Mouse (Mus musculus) hindbrain, postnatal 0 days (tissue): ENCODE measurements around the gene Ccr8. TPM values are rescaled to one million over a fixed set of nuclear protein-coding genes. Genes with fewer than 3 reads are reported as not detected.

Experiments
- ATAC-seq: fragments of 200-750 bp; cut with Nextera tagmentation; 2 replicates; pipeline ENCODE4 v1.8.0; 2017; ENCODE audit warnings: mild to moderate bottlenecking, moderate TSS enrichment, moderate library complexity
- DNase-seq: peaks from one replicate; pipeline ENCODE4 v3.0.0-alpha.2; 2015; ENCODE audit warnings: low spot score
- H3K27ac ChIP-seq: fragments of 300-500 bp; sonication (generic); 2 replicates; pipeline ENCODE4 v1.5.1; 2014; ENCODE audit warnings: mild to moderate bottlenecking
- H3K27me3 ChIP-seq: fragments of 300-500 bp; sonication (generic); 2 replicates; pipeline ENCODE4 v1.6.1; 2014; ENCODE audit warnings: low read length, mixed read lengths; ENCODE audit not compliant: insufficient read depth
- H3K36me3 ChIP-seq: fragments of 300-500 bp; sonication (generic); 2 replicates; pipeline ENCODE4 v1.6.1; 2014; ENCODE audit warnings: low read length, mixed read lengths; ENCODE audit not compliant: insufficient read depth
- H3K4me1 ChIP-seq: fragments of 300-500 bp; sonication (generic); 2 replicates; pipeline ENCODE4 v1.6.1; 2014; ENCODE audit warnings: antibody characterized with exemption, low read length, mixed read lengths; ENCODE audit not compliant: insufficient read depth
- H3K4me2 ChIP-seq: fragments of 300-500 bp; sonication (generic); 2 replicates; pipeline ENCODE4 v1.6.1; 2014; ENCODE audit warnings: low read depth, mild to moderate bottlenecking, low read length, moderate library complexity, mixed read lengths
- H3K4me3 ChIP-seq: fragments of 300-500 bp; sonication (generic); 2 replicates; pipeline ENCODE4 v1.5.1; 2014; ENCODE audit warnings: low read length
- H3K9ac ChIP-seq: fragments of 300-500 bp; sonication (generic); replicated peaks from 2 replicates; pipeline ENCODE4 v1.6.1; 2014; ENCODE audit warnings: mild to moderate bottlenecking, low read length, moderate library complexity, mixed read lengths
- H3K9me3 ChIP-seq: fragments of 300-500 bp; sonication (generic); 2 replicates; pipeline ENCODE4 v1.6.1; 2016; ENCODE audit warnings: low read length, mixed read lengths
- CTCF ChIP-seq: IDR thresholded peaks from 2 replicates; pipeline ENCODE4 v1.5.1; 2016; ENCODE audit warnings: antibody characterized with exemption, control low read depth, low read depth
- WGBS: fragments of 180-500 bp; shearing (Covaris S2); extraction: QIAGEN DNeasy Blood & Tissue Kit; methylation state at CpG from one replicate; pipeline ENCODE4 v1.1.7; 2014; 5-methylcytosine and 5-hydroxymethylcytosine counted together
- polyA plus RNA-seq: library from polyadenylated mRNA; unstranded; fragments of >200 nt; fragmentation: Nextera tagmentation; extraction: Ambion mirVana; gene quantifications from 2 replicates; pipeline ENCODE4 v1.2.1, GENCODE M21; 2015
- total RNA-seq: library from RNA; depleted of rRNA; stranded (reverse); fragments of >200 nt; gene quantifications from 2 replicates; pipeline ENCODE4 v1.2.3, GENCODE M21; 2014

The Ccr8 gene
- total and polyA plus RNA-seq, 2 experiments from 2014 or later = not detected

DNA sequence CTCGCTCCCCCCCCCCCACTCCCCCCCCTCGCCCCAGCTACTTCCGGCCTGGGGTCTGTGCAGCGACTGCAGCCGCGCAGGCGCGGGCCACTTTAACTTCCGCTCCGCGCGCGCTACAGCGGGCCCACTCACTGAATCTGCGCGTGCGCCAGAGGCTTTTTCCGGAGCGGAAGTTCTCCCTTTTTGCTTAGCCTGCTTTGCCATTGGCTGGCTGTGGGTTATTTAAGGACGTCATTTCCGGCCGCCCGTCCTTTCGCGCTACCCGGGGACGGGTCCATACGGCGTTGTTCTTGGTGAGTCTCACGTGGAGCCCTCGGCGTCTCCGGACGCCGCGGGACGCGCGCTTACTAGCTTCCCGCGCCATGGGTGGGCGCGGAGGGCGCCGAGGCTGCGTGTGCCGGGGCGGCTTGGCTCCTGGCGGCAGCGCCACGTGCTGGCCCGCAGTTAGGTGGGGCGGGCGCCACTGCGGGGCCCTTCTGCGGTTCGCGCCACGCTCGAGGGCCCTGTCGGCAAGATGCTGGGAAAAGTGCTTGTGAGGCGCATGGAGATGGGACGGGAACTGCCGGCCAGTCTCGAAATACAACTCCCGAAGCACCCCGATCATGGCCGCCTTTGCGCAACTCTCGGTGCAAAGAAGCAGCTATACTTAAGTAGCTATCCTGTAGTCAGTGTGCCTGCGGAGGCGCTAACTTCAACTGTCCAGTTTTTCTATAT lies 35.8 kb downstream of the Ccr8 start, which contains the start of gene Rpsa:
TSS of gene Rpsa (plus strand) at position 152 of the 714 bp plus-strand sequence.
- ATAC-seq (peak; percentile 98), DNase-seq (peak; percentile 99)
- Histone ChIP-seq H3K27me3 (no peaks in the 10 kb centered on the region), H3K4me3 (peak within 1 kb of the TSS; percentile 97), H3K9ac (peak within 1 kb of the TSS; percentile 94), H3K36me3 (peaks cover 47% of the 10 kb centered on the region), H3K4me1 (no peaks in the 10 kb centered on the region), H3K4me2 (peak within 1 kb of the TSS; percentile 91), H3K9me3 (no peaks in the 10 kb centered on the region), H3K27ac (peak within 1 kb of the TSS; percentile 84)
- TF ChIP-seq CTCF = peak; percentile 29
- 4% methylated on average over 72 of the region's 72 CpGs for WGBS

DNA sequence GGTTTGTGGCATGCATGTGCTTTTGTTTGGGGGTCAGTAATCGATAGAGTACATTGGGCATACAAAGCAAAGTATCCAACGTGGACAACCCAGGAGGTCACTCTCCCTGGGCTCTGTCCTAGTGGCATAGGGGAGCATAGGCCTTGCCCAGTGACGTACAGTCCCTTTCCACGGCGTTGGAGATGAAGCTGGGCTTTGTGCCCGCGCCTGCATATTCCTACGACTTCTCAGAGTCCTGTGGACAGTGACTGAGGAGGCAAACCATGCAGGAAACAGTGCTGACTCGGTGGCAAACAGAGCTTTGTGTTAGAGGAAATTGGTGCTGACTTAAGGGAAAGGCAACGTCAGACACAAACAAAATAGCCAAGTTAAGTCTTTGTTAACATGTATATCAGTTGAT lies 37.4 kb downstream of the Ccr8 start:
- Histone ChIP-seq H3K27me3 (no peaks in the 10 kb centered on the region), H3K4me2 (peak overlapping the region; percentile 91; the same call in 1 of the 2 replicates), H3K36me3 (peaks cover 38% of the 10 kb centered on the region), H3K4me3 (no peak overlapping the region), H3K4me1 (no peaks in the 10 kb centered on the region), H3K9me3 (no peaks in the 10 kb centered on the region), H3K9ac (no peak overlapping the region), H3K27ac (no peak overlapping the region)
- ATAC-seq = no peak
- TF ChIP-seq CTCF = no peak
- DNase-seq = no peak
- 68% methylated on average over 10 of the region's 10 CpGs for WGBS

DNA sequence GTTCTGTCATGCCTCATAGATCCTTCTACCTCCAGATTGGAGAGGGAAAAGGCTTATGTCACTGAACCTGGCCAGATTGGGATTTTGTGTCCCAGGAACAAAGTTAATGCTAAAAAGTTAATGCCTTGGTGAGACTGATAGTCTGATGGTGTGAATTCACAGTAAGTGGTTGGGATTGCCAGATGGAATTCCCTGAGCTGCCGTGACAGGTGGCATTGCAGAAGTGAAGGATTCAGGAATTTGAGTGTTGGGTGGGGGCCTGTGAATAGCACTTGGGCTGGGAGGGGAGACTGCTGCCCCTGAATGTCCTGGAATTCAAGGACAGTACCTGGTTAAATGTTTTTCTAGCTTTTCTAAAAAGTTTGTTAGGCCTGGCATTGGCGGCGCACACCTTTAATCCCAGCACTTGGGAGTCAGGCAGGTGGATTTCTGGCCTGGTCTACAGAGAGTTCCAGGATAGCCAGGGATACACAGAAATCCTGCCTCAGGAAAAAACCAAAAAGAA lies 39.9 kb downstream of the Ccr8 start:
- H3K27ac ChIP-seq = no peak overlapping the region
- H3K4me2 ChIP-seq = no peak overlapping the region
- H3K4me3 ChIP-seq = no peak overlapping the region
- H3K4me1 ChIP-seq = no peaks in the 10 kb centered on the region
- no peaks in the 10 kb centered on the region for H3K27me3 ChIP-seq
- H3K9ac ChIP-seq = no peak overlapping the region
- H3K36me3 ChIP-seq = peaks cover 37% of the 10 kb centered on the region
- ATAC-seq (no peak), DNase-seq (no peak)
- 93% methylated on average over 3 of the region's 3 CpGs for WGBS
- no peaks in the 10 kb centered on the region for H3K9me3 ChIP-seq
- no peak for TF ChIP-seq CTCF

DNA sequence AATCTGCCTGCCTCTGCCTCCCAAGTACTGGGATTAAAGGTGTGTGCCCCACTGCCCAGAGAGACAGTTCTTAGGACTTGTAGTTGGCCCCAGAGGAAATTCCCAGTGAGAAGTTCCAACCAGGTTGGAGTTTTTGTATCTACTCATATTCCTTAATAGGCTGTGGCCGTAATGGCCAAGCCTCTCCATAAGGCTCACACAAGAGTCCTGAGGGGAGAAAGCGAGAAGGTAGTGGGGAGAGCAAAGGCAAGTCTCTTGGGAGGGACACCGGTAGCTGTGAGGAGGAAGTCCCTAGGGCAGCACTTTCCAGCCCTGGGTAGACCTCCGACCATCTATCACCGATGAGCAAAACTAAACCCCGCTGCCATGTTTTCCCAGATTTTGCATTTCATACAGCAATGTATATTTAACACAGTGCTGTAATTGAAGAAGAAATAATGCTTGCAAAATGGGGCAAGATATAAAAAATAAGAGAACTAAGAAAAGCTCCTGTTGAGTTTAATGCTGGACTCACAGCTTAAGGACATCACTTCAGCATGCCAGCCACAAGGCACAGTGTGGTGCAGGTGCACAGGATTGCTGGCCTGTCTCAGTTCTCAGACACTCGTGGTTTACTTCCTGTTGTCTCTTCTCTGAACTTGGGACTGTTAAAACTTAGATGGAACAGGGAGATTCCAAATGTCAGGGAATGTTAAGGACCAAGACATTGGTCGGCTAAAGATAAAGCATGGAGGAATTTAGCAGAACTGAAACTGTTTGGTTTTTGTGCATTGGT lies 41.3 kb downstream of the Ccr8 start:
- DNase-seq (no peak), ATAC-seq (no peak)
- Histone ChIP-seq H3K4me3 (no peak overlapping the region), H3K36me3 (peaks cover 37% of the 10 kb centered on the region), H3K27ac (no peak overlapping the region), H3K27me3 (no peaks in the 10 kb centered on the region), H3K9ac (no peak overlapping the region), H3K4me2 (no peak overlapping the region), H3K9me3 (no peaks in the 10 kb centered on the region), H3K4me1 (no peaks in the 10 kb centered on the region)
- TF ChIP-seq CTCF = no peak
- 34% methylated on average over 8 of the region's 8 CpGs for WGBS

DNA sequence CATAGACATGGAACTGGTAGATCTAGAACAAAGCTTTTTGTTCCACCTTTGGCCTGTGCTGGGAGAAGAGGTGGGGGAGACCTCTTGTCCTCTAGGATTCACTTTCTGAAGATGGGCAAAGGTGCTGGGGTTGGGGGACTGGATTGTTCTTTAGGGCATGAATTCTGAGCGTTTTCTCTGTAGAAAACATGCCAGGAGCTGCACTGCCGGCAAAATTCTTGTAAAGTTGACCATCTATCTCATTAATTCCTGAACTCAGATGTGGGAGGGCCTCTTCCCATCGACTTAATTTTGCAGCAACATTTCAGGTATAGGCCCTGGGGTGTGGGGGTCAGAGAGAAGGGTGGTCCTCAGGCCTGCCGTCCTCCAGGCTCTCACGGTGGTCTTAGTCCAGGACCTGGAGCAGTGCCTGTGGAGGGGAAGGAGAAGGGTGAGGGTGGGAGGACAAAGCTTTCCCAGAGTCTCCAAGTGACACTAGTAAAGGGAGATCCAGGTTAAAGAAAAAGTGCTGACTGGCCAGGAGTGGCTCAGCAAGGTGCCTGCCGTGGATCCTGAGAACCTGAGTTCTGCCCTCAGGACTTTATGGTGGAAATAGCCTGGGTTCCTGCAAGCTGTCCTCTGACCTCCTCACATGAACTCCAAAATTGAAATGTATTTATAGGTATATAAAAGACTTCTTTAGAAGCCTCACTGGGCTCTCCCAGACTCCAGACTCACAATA lies 42.0 kb downstream of the Ccr8 start:
- ATAC-seq (no peak), DNase-seq (no peak)
- Histone ChIP-seq H3K4me1 (no peaks in the 10 kb centered on the region), H3K27me3 (no peaks in the 10 kb centered on the region), H3K4me3 (no peak overlapping the region), H3K36me3 (peaks cover 37% of the 10 kb centered on the region), H3K4me2 (no peak overlapping the region), H3K9ac (no peak overlapping the region), H3K27ac (no peak overlapping the region), H3K9me3 (no peaks in the 10 kb centered on the region)
- 53% methylated on average over 6 of the region's 6 CpGs for WGBS
- no peak for TF ChIP-seq CTCF

DNA sequence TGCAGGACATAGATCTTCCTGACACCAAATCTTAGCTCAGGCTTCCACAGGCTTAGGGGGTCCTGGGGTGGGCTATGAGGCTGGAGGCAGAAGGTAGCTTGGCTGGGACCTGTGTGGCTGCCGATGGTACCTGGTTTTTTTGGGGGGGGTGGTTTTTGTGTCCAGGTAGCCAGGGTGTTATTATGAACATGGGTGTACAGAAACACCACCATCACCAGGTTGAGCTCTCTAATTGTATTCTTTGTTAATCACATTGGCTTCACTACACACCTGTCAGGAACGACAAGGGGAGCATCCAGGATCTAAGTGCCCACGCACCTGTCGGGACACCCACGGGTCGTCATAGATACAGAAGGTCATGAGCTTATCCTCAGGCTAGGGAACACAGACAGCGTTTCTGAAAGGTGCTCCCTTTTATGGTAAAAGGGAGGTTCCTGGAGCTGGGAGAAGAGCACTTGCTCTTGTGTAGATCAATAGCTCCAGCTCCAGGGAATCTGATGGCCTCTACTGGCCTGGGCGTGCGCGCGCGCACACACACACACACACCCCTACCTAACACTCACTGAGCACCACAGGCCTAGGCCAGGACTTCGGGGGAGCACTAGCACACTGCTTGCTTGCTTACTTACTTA lies 42.7 kb downstream of the Ccr8 start:
- Histone ChIP-seq H3K27me3 (no peaks in the 10 kb centered on the region), H3K4me2 (no peak overlapping the region), H3K4me3 (no peak overlapping the region), H3K27ac (no peak overlapping the region), H3K9me3 (no peaks in the 10 kb centered on the region), H3K4me1 (no peaks in the 10 kb centered on the region), H3K36me3 (peaks cover 29% of the 10 kb centered on the region), H3K9ac (no peak overlapping the region)
- WGBS = 88% methylated on average over 13 of the region's 13 CpGs
- ATAC-seq (no peak), DNase-seq (no peak)
- no peak for TF ChIP-seq CTCF
